Mouse (Mus musculus) forebrain, embryonic 10.5 days (tissue): ENCODE data around the gene Adk. TPM values are rescaled to one million over a fixed set of nuclear protein-coding genes. Genes with fewer than 3 reads are reported as not detected.

Source experiments
- DNase-seq: peaks from one replicate; pipeline ENCODE4 v3.0.0-alpha.2; 2017; ENCODE audit warnings: low spot score; ENCODE audit errors: extremely low spot score
- H3K27ac ChIP-seq: fragments of 300-500 bp; sonication (generic); 2 replicates; pipeline ENCODE4 v1.5.1; 2016; ENCODE audit warnings: mild to moderate bottlenecking
- H3K27me3 ChIP-seq: fragments of 300-500 bp; sonication (generic); 2 replicates; pipeline ENCODE4 v1.6.1; 2016; ENCODE audit warnings: mild to moderate bottlenecking; ENCODE audit not compliant: poor library complexity, severe bottlenecking
- H3K36me3 ChIP-seq: fragments of 300-500 bp; sonication (generic); replicated peaks from 2 replicates; pipeline ENCODE4 v1.6.1; 2016; ENCODE audit warnings: mild to moderate bottlenecking, moderate library complexity
- H3K4me1 ChIP-seq: fragments of 300-500 bp; sonication (generic); 2 replicates; pipeline ENCODE4 v1.6.1; 2016
- H3K4me3 ChIP-seq: fragments of 300-500 bp; sonication (generic); 2 replicates; pipeline ENCODE4 v1.5.1; 2016; ENCODE audit warnings: mild to moderate bottlenecking, moderate library complexity
- H3K9me3 ChIP-seq: fragments of 300-500 bp; sonication (generic); 2 replicates; pipeline ENCODE4 v1.6.1; 2016; ENCODE audit warnings: mild to moderate bottlenecking, moderate library complexity
- WGBS: fragments of 180-500 bp; shearing (Covaris S2); methylation state at CpG from one replicate; pipeline ENCODE4 v1.1.7; 2016; 5-methylcytosine and 5-hydroxymethylcytosine counted together
- polyA plus RNA-seq: library from polyadenylated mRNA; unstranded; fragments of >200 nt; fragmentation: Nextera tagmentation; extraction: Ambion mirVana; gene quantifications from 2 replicates; pipeline ENCODE4 v1.2.1, GENCODE M21; 2016

Adk gene
- polyA plus RNA-seq, 1 experiment from 2014 or later = 171 TPM

- Histone ChIP-seq H3K4me3 (no peak overlapping the region), H3K9me3 (no peaks in the 10 kb centered on the region), H3K27ac (peak overlapping the region; percentile 85), H3K4me1 (peaks cover 39% of the 10 kb centered on the region), H3K27me3 (no peaks in the 10 kb centered on the region), H3K36me3 (no peaks in the 10 kb centered on the region)
- no peak for DNase-seq
- WGBS = 57% methylated on average over 7 of the region's 7 CpGs
Observed at GRCm38 (mm10) chr14:21410769-21411477, 358.5 kb downstream of the Adk start.

- no peaks in the 10 kb centered on the region for H3K9me3 ChIP-seq
- no peaks in the 10 kb centered on the region for H3K36me3 ChIP-seq
- no peak overlapping the region for H3K4me3 ChIP-seq
- H3K27me3 ChIP-seq = no peaks in the 10 kb centered on the region
- peak overlapping the region; percentile 77 for H3K27ac ChIP-seq
- peaks cover 39% of the 10 kb centered on the region for H3K4me1 ChIP-seq
- no peak for DNase-seq
- WGBS = 85% methylated on average over 6 of the region's 6 CpGs
Observed at GRCm38 (mm10) chr14:21411524-21411923, 359.1 kb downstream of the Adk start.

DNA sequence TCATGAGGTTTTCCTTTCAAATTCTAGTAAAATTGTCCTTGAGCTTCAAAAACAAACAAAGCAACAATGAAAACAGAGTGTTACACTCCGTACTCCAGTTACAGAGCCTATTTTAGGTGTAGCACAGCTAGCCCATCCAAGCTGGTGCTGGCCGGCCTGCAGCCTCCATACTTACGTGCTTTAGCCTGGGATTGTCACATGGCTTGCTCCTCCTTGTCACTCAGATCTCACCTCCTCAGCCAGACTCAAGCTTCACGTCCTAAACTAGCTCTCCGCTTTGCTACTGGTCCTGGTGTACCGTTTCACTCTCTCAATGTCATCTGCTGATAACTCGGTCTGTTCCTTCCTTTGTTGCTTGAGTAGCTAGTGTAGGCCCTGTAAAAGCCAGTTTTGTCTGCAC is 366.0 kb downstream of the Adk start:
- peaks cover 10% of the 10 kb centered on the region; the same call in 1 of the 2 replicates for H3K4me1 ChIP-seq
- DNase-seq = no peak
- 0 out of 2 replicates have a peak overlapping the region, but pooled peaks have one; percentile 51 for H3K27ac ChIP-seq
- H3K4me3 ChIP-seq = no peak overlapping the region
- H3K9me3 ChIP-seq = no peaks in the 10 kb centered on the region
- H3K36me3 ChIP-seq = no peaks in the 10 kb centered on the region
- no peaks in the 10 kb centered on the region for H3K27me3 ChIP-seq
- WGBS = 87% methylated on average over 7 of the region's 7 CpGs

DNA sequence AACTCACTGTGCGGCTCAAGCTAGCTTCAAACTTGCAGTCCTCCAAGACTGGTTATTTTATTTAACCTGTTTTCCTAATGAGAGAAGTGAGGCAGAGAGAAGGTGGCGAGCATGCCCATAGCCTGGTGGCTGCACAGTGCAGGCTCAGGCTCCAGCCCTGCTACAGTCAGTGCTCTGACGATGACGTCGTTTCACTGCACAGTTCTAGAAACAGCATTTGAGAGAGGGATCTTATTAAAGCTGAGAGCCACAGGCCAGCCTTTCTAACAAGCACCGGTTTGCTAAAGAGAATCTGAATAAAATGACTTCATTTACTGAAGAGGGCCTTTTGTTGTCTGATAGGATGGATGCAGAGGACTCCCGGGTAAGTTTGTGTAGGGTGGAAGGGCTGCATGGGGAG is 375.0 kb downstream of the Adk start:
- 69% methylated on average over 7 of the region's 7 CpGs for WGBS
- DNase-seq = no peak
- H3K9me3 ChIP-seq = no peaks in the 10 kb centered on the region
- H3K4me3 ChIP-seq = no peak overlapping the region
- peaks cover 15% of the 10 kb centered on the region for H3K36me3 ChIP-seq
- H3K27me3 ChIP-seq = no peaks in the 10 kb centered on the region
- peaks cover 30% of the 10 kb centered on the region for H3K4me1 ChIP-seq
- peak overlapping the region; percentile 63; the same call in 1 of the 2 replicates for H3K27ac ChIP-seq

DNA sequence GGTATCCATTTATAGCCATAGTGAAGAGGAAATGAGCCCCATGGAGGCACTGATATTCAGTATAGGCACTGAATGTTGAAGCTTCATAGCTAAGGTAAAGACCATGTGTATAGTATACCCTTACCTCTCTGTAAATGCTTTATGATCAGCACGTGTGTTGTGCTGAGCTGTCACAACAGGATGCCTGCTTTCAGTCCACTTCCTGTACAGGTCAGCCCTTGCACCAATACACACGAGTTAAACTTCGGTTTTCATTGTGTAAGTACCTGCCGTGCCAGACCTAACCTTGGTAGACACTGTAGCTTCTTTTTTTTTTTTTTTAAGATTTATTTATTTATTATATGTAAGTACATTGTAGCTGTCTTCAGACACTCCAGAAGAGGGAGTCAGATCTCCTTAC is 381.0 kb downstream of the Adk start:
- WGBS = 93% methylated on average over 4 of the region's 4 CpGs
- H3K27me3 ChIP-seq = no peaks in the 10 kb centered on the region
- H3K4me3 ChIP-seq = no peak overlapping the region
- DNase-seq = no peak
- H3K36me3 ChIP-seq = peaks cover 9% of the 10 kb centered on the region
- no peak overlapping the region for H3K27ac ChIP-seq
- no peaks in the 10 kb centered on the region for H3K9me3 ChIP-seq
- peaks cover 16% of the 10 kb centered on the region for H3K4me1 ChIP-seq

GRCm38 (mm10) chr14:21433995-21434394 is 381.6 kb downstream of the Adk start:
- Histone ChIP-seq H3K4me3 (no peak overlapping the region), H3K27me3 (no peaks in the 10 kb centered on the region), H3K27ac (no peak overlapping the region), H3K36me3 (peaks cover 9% of the 10 kb centered on the region), H3K4me1 (peaks cover 10% of the 10 kb centered on the region), H3K9me3 (no peaks in the 10 kb centered on the region)
- 80% methylated on average over 5 of the region's 5 CpGs for WGBS
- DNase-seq = no peak

GRCm38 (mm10) chr14:21434686-21435085 is 382.3 kb downstream of the Adk start:
- DNase-seq = no peak
- WGBS = 87% methylated on average over 9 of the region's 9 CpGs
- H3K27ac ChIP-seq = no peak overlapping the region

GRCm38 (mm10) chr14:21439785-21440184 is 387.4 kb downstream of the Adk start:
- Histone ChIP-seq H3K9me3 (no peaks in the 10 kb centered on the region), H3K27me3 (no peaks in the 10 kb centered on the region), H3K36me3 (no peaks in the 10 kb centered on the region), H3K4me3 (no peak overlapping the region), H3K4me1 (peaks cover 27% of the 10 kb centered on the region), H3K27ac (0 out of 2 replicates have a peak overlapping the region, but pooled peaks have one; percentile 37)
- DNase-seq = no peak
- WGBS = 57% methylated on average over 4 of the region's 4 CpGs

More at GRCm38 (mm10) chr14:21434686-21435085, 382.3 kb downstream of the Adk start:
- no peaks in the 10 kb centered on the region for H3K27me3 ChIP-seq
- H3K4me1 ChIP-seq = peaks cover 14% of the 10 kb centered on the region
- peaks cover 9% of the 10 kb centered on the region for H3K36me3 ChIP-seq
- no peak overlapping the region for H3K4me3 ChIP-seq
- no peaks in the 10 kb centered on the region for H3K9me3 ChIP-seq

GRCm38 (mm10) chr14:21440526-21440925 is 388.2 kb downstream of the Adk start:
- WGBS = 88% methylated on average over 2 of the region's 2 CpGs
- Histone ChIP-seq H3K27me3 (no peaks in the 10 kb centered on the region), H3K4me3 (no peak overlapping the region), H3K4me1 (peaks cover 23% of the 10 kb centered on the region), H3K27ac (no peak overlapping the region; the same call in 1 of the 2 replicates), H3K36me3 (no peaks in the 10 kb centered on the region), H3K9me3 (no peaks in the 10 kb centered on the region)
- no peak for DNase-seq

- Histone ChIP-seq H3K4me3 (no peak overlapping the region), H3K27ac (0 out of 2 replicates have a peak overlapping the region, but pooled peaks have one; percentile 49), H3K36me3 (no peaks in the 10 kb centered on the region), H3K9me3 (no peaks in the 10 kb centered on the region), H3K27me3 (no peaks in the 10 kb centered on the region), H3K4me1 (peaks cover 23% of the 10 kb centered on the region)
- 72% methylated on average over 10 of the region's 10 CpGs for WGBS
- no peak for DNase-seq
Observed at GRCm38 (mm10) chr14:21441772-21442533, 389.6 kb downstream of the Adk start.

- DNase-seq = no peak
- 85% methylated on average over 4 of the region's 4 CpGs for WGBS
Observed at GRCm38 (mm10) chr14:21452581-21452980, 400.2 kb downstream of the Adk start.

GRCm38 (mm10) chr14:21453896-21454295 is 401.5 kb downstream of the Adk start:
- H3K4me3 ChIP-seq = no peak overlapping the region
- WGBS = 87% methylated on average over 2 of the region's 2 CpGs
- no peak for DNase-seq
- peaks cover 8% of the 10 kb centered on the region; the same call in 1 of the 2 replicates for H3K4me1 ChIP-seq
- no peaks in the 10 kb centered on the region for H3K9me3 ChIP-seq
- no peaks in the 10 kb centered on the region for H3K27me3 ChIP-seq
- no peaks in the 10 kb centered on the region; the same call in 1 of the 2 replicates for H3K36me3 ChIP-seq
- H3K27ac ChIP-seq = no peak overlapping the region

More at GRCm38 (mm10) chr14:21452581-21452980, 400.2 kb downstream of the Adk start:
- 0 out of 2 replicates have a peak, but pooled peaks cover 2% of the 10 kb centered on the region for H3K4me1 ChIP-seq
- no peaks in the 10 kb centered on the region; the same call in 1 of the 2 replicates for H3K36me3 ChIP-seq
- no peak overlapping the region for H3K4me3 ChIP-seq
- H3K9me3 ChIP-seq = no peaks in the 10 kb centered on the region
- H3K27ac ChIP-seq = 0 out of 2 replicates have a peak overlapping the region, but pooled peaks have one; percentile 16
- no peaks in the 10 kb centered on the region for H3K27me3 ChIP-seq
